ENCODE assay signal across 25 mouse cellular contexts in genomic region chr5:72138256-72138655, GRCm38 (mm10).
"Had no signal": no experiment of that assay in that cellular context is flagged by ENCODE, and none has a peak within 500 bp of the region (broad histone marks: within the 10 kb centered on the region; RNA-seq: fewer than 3 reads in every experiment).

No protein-coding gene starts in this region.

- H3K4me3 ChIP-seq: heart, adult 2 months; heart, embryonic 13.5 days; heart, embryonic 15.5 days; hindbrain, embryonic 13.5 days; hindbrain, embryonic 15.5 days; kidney, embryonic 15.5 days; limb, embryonic 13.5 days; limb, embryonic 15.5 days; liver, embryonic 12.5 days had no signal

- H3K9me3 ChIP-seq: heart, embryonic 13.5 days; heart, embryonic 15.5 days; hindbrain, embryonic 13.5 days; hindbrain, embryonic 15.5 days; kidney, embryonic 15.5 days; limb, embryonic 13.5 days; limb, embryonic 15.5 days; liver, embryonic 12.5 days had no signal

- H3K4me2 ChIP-seq: heart, embryonic 11.5 days; heart, embryonic 13.5 days; heart, embryonic 15.5 days; hindbrain, embryonic 13.5 days; hindbrain, embryonic 15.5 days; kidney, embryonic 15.5 days; limb, embryonic 13.5 days; limb, embryonic 15.5 days; liver, embryonic 12.5 days had no signal

- ATAC-seq: hindbrain, postnatal 0 days; intestine, embryonic 16.5 days; liver, embryonic 12.5 days had no signal

- H3K4me1 ChIP-seq: heart, embryonic 13.5 days; heart, embryonic 15.5 days; hindbrain, embryonic 13.5 days; hindbrain, embryonic 15.5 days; kidney, embryonic 15.5 days; limb, embryonic 13.5 days; limb, embryonic 15.5 days; liver, embryonic 12.5 days had no signal

- H3K36me3 ChIP-seq: heart, embryonic 13.5 days; heart, embryonic 15.5 days; hindbrain, embryonic 13.5 days; hindbrain, embryonic 15.5 days; kidney, embryonic 15.5 days; limb, embryonic 13.5 days; limb, embryonic 15.5 days; liver, embryonic 12.5 days had no signal

- H3K9ac ChIP-seq: heart, embryonic 13.5 days; heart, embryonic 15.5 days; hindbrain, embryonic 13.5 days; hindbrain, embryonic 15.5 days; kidney, embryonic 15.5 days; limb, embryonic 13.5 days; limb, embryonic 15.5 days; liver, embryonic 12.5 days had no signal

- H3K27me3 ChIP-seq: heart, embryonic 13.5 days; heart, embryonic 15.5 days; hindbrain, embryonic 13.5 days; hindbrain, embryonic 15.5 days; kidney, embryonic 15.5 days; limb, embryonic 13.5 days; limb, embryonic 15.5 days; liver, embryonic 12.5 days had no signal

- DNase-seq: gastrocnemius, postnatal 14 days; gastrocnemius, postnatal 36 days; heart, adult 11 months; heart, adult 2 months; heart, postnatal 14 days; heart, postnatal 36 days; kidney, adult 11 months; kidney, adult 2 months; kidney, adult 9 months; kidney, postnatal 14 days; kidney, postnatal 36 days; layer of hippocampus, adult 9-11 months; layer of hippocampus, postnatal 36 days had no signal

- H3K27ac ChIP-seq: heart, adult 2 months; heart, embryonic 13.5 days; heart, embryonic 15.5 days; hindbrain, embryonic 13.5 days; hindbrain, embryonic 15.5 days; hindbrain, postnatal 0 days; kidney, embryonic 15.5 days; kidney, postnatal 0 days; limb, embryonic 13.5 days; limb, embryonic 15.5 days; liver, embryonic 12.5 days had no signal
